ENCODE assay signal across 15 mouse cellular contexts in genomic region chr12:94795913-94796615, GRCm38 (mm10).
"Had no signal": no experiment of that assay in that cellular context is flagged by ENCODE, and none has a peak within 500 bp of the region (broad histone marks: within the 10 kb centered on the region; RNA-seq: fewer than 3 reads in every experiment).

No protein-coding gene starts in this region.

- H3K9me3 ChIP-seq: limb, embryonic 13.5 days; midbrain, embryonic 12.5 days; neural tube, embryonic 13.5 days had no signal

- H3K27me3 ChIP-seq: limb, embryonic 13.5 days; midbrain, embryonic 12.5 days; neural tube, embryonic 13.5 days had no signal

- ATAC-seq: intestine, postnatal 0 days; midbrain, embryonic 16.5 days had no signal

- H3K9ac ChIP-seq: limb, embryonic 13.5 days; liver, embryonic 14.5 days; midbrain, embryonic 12.5 days; neural tube, embryonic 13.5 days had no signal

- DNase-seq: kidney, adult 9 months; kidney, postnatal 36 days; lung, adult 18-20 months; retina, postnatal 1 day; right cerebral cortex, postnatal 4 days; spleen, adult 18-20 months; thymus, adult 2 months; thymus, postnatal 25 days had no signal

- H3K4me2 ChIP-seq: limb, embryonic 13.5 days; midbrain, embryonic 12.5 days; neural tube, embryonic 13.5 days had no signal

- H3K27ac ChIP-seq: layer of hippocampus, adult 2 months; limb, embryonic 13.5 days; liver, embryonic 14.5 days; midbrain, embryonic 12.5 days; neural tube, embryonic 13.5 days had no signal

- H3K4me3 ChIP-seq: layer of hippocampus, adult 2 months; limb, embryonic 13.5 days; midbrain, embryonic 12.5 days; neural tube, embryonic 13.5 days had no signal

- H3K36me3 ChIP-seq: limb, embryonic 13.5 days; midbrain, embryonic 12.5 days; neural tube, embryonic 13.5 days had no signal

- H3K4me1 ChIP-seq: midbrain, embryonic 12.5 days; neural tube, embryonic 13.5 days had no signal
